Mouse (Mus musculus) erythroblast, embryonic 14.5 days (primary cell): ENCODE data around the gene Odf3l2.

Experiments
- GATA1 ChIP-seq: IDR thresholded peaks from 2 replicates; pipeline ENCODE4 v1.6.1; 2012; ENCODE audit warnings: low read length, inconsistent platforms, mixed read lengths
- TAL1 ChIP-seq: IDR thresholded peaks from 3 replicates; pipeline ENCODE4 v1.6.1; 2012; ENCODE audit warnings: low read length, inconsistent platforms, mixed read lengths

DNA sequence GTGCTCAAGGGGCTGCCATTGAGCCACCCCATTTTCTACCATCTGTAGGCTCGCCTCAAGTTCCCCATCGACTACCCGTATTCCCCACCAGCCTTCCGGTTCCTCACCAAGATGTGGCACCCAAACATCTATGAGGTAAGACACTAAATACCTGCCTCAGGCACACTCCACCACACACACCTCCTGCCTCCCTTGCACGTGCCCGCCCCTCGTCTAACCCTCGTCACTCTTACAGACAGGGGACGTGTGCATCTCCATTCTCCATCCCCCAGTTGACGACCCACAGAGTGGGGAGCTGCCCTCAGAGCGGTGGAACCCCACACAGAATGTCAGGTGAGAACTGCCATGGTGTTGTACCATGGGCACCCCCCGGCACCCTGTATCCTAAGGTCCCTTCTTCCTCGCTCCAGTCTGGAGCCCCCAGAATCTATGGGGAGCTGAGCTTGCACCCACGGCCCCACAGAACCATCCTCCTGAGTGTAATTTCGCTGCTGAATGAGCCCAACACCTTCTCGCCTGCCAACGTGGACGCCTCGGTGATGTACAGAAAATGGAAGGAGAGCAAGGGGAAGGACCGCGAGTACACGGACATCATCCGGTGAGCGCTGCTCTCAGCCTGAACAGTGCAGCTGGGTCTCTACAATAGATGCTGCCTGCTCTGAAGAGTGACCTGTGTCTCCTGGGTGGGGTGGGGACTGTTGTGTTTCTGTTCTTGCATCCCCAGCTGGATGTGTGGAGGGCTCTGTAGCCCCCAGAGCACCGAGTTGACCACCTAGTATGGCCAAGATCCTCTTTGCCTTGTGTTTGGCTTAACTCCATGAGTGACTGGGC is 39.4 kb upstream of the Odf3l2 start:
- TF ChIP-seq GATA1 (no peak), TAL1 (no peak)
